Mouse (Mus musculus) ES-Bruce4 (cell line): ENCODE measurements around the gene Nup43.

Experiments used
- CTCF ChIP-seq: IDR thresholded peaks from one replicate; pipeline ENCODE4 v1.8.1; 2011; ENCODE audit warnings: low read depth, low read length
- EP300 ChIP-seq: IDR thresholded peaks from 2 replicates; pipeline ENCODE4 v1.6.1; 2011; ENCODE audit warnings: low read depth, low read length; ENCODE audit not compliant: insufficient read depth
- POLR2A ChIP-seq: IDR thresholded peaks from one replicate; pipeline ENCODE4 v1.8.1; 2011; ENCODE audit warnings: low read length; ENCODE audit not compliant: insufficient read depth

DNA sequence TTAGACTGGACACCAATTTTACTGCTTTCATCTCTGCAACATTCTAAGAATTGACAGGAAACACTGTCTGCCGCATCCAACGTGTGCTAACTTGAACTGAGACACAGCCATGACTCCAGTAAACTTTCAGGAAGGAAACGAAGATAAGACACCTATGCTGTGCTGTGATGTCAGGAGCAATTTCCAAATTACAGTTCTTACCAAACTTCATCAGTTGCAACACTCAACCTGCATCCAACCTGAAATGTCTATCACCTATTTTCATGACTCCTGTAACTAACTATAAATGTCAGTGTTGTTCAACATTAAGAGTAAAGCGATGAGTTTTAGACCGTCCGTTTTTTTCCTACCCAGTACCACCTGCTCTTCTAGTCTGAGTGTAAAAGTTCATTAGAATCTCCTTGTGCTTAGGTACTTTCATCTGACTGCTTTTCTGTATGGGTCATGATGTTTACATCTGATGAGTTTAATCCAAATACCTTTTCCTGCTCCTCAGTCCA is 3.2 kb upstream of the Nup43 start:
- no peak for TF ChIP-seq CTCF
- TF ChIP-seq POLR2A, result no peak
- no peak for TF ChIP-seq EP300
